Mouse (Mus musculus): ENCODE measurements around the gene Wasl. TPM values are rescaled to one million over a fixed set of nuclear protein-coding genes. Genes with fewer than 3 reads are reported as not detected.

The Wasl gene
- total RNA-seq, 2 experiments from 2014 or later: 35.1 to 36.4 TPM

DNA sequence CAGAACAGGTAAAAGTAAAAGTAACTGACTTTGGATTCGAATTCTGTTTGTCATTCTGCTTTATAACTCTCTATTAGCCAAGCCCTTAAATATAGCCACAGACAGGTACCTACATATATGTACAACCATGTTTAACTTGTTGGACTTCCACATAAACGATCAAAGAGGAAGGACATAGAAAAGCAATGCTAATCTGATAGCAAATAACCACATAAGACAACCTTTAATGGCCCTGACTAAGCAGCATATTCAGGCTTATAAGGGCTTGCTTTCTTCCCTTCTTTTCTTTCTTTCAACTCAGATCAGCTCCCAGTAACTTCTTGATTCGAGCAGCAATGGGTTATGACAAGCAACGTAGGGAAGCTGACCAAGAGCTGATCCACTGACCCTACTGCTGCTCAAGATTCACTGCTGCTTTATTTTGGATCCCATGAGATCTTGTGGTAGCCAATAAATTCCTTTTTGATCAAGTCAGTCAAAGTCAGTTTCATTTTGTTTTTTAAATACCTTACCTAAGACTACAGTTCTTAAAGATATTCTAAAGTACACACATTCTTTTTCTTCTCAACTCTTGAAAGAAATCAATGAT, 17.6 kb downstream of the Wasl start:
- no peak for DNase-seq
- intact Hi-C loops (cut with DNase I): no loop called here

DNA sequence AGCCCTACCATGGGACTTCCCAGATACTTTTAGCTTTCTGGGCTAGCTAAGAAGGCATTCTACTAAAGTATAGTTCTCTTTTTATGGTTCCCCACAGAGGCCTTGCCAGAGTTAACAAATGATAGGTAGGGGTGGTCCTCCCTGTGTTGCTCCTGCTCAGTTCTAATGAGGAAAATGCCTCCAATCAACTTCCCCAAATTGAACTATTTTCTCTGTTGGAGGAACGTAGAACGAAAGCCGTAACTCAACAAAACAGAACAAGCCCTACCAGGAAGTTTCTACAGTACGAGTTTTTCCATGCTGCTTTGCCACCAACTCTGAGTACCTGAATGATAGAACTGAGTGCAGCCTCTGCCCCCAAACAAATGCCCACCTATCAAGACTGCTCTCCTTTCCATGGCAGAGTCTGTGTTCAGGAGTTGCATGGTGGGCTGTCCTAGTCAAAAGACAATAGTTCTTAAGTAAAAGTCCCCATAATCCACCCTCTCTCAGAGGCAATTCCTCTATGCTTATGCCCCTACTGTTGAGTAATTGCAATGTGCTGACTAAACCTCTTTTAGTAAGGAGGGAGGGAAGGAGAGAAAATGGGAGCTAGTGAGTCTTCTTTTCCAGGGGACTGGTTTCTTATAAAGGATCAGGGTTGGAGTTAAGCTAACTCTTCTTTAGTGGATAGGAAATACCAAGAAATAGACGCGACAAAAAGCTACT, 19.3 kb downstream of the Wasl start:
- DNase-seq: no peak
- intact Hi-C loops (cut with DNase I): no loop called here

- intact Hi-C loops (cut with DNase I): no loop called here
- DNase-seq: no peak
Observed at GRCm38 (mm10) chr6:24642960-24643359, 21.8 kb downstream of the Wasl start.

DNA sequence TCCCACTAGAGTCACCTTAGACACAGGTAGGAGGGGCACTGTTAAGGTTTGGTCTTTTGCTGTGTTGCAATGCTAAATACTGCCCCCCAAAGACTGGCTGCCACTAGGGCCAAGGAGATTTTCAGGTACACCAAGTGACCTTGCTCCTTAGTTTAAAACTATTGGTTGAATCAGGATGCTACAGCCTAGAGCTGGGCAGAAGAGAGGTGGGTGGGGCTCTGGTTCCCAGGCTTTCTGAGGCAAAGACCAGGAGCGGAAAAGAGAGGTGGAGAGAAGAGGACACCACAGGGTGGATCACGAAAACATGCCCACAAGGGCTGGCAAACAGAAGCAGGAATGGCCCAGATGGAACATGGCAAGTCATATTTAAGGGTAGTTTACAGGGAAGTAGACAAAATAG, 22.6 kb downstream of the Wasl start:
- no peak for DNase-seq

GRCm38 (mm10) chr6:24641286-24641685, 23.5 kb downstream of the Wasl start:
- no peak for DNase-seq
- intact Hi-C loops (cut with DNase I): loop anchor here (2.0 kb wide), 1 partner anchor 20 kb away; no protein-coding TSS in a partner anchor

More for the DNA sequence above, 22.6 kb downstream of the Wasl start:
- intact Hi-C loops (cut with DNase I): no loop called here

GRCm38 (mm10) chr6:24635814-24636213, 29.0 kb downstream of the Wasl start:
- DNase-seq: no peak
- intact Hi-C loops (cut with DNase I): no loop called here

DNA sequence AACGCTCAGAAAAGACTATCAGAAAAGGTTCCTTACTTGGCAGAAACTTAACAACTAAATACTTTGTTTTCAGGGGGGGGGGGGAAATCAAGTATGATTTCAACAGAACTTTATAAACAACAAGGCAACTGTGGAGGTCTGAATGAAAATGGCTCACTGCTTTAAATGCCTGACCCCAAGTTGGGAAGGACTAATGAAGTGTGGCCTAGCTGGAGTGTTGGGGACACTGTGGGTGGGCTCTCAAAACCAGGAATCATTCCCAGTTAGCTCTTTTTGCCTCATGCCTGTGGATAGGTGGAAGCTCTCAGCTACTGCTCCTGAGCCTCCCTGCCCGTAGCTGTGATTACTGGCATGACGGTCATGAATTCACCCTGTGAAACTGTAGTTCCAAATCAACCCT, 30.7 kb downstream of the Wasl start:
- no peak for DNase-seq
- intact Hi-C loops (cut with DNase I): no loop called here

DNA sequence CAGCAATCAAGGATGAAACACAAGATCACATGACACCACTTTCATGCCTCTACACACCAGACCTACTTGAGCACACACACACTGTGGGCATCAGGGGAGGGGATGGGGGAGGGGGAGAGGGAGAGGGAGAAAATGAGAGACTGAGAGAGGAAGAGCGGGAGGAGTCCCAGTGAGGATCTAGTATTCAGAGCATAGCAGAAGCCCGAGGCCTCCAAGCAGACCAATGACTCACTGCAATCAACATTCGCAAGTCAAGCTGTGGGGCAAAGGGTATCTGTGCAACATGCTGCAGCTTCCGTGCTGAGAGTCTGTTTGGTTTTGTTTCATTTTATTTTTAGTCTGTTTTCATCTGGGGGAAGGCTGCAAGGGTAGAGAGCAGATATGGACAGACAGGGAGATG, 32.7 kb downstream of the Wasl start:
- no peak for DNase-seq
- intact Hi-C loops (cut with DNase I): no loop called here

DNA sequence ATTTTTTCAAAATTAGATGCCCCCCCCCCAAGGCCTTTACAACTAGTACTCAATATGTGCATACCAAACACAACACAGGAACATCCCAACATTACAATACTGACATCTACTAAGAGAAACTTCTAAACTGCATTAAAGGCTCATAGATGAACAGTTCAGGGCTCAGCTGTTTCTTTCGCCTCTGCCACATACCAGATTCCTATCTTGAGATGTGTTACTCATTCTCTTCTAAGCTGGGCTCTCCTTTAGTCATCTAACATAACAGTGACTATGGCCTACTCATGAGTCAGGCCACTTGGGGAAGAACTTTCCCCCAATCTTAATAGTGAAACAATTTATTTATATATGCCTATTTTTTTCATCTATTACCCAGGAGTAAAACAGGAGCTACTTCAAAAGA, 36.3 kb downstream of the Wasl start:
- intact Hi-C loops (cut with DNase I): loop anchor here (5.0 kb wide), 1 partner anchor 34 kb away; no protein-coding TSS in a partner anchor
- DNase-seq: no peak

DNA sequence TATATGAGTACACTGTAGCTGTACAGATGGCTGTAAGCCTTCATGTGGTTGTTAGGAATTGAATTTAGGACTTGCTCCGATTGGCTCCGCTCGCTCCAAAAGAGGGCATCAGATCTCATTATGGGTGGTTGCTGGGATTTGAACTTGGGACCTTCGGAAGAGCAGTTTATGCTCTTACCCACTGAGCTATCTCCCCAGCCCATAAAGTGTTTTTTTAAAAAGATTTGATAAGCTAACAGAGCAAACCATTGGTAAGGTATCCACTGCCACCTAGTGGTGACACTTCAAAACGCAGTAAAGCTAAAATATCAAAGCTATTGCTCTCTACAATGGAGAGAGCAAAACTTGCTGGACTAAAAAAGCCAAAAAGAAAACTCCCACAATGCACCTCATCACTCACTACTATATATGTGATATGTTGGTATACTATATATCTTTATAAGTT, 37.2 kb downstream of the Wasl start:
- intact Hi-C loops (cut with DNase I): loop anchor here (1.0 to 5.0 kb wide), 3 partner anchors 35 to 94 kb away; no protein-coding TSS in a partner anchor
- DNase-seq: peak; percentile 66 to 81

GRCm38 (mm10) chr6:24622098-24622497, 42.7 kb downstream of the Wasl start:
- intact Hi-C loops (cut with DNase I): no loop called here
- DNase-seq: no peak

GRCm38 (mm10) chr6:24620936-24621335, 43.9 kb downstream of the Wasl start:
- intact Hi-C loops (cut with DNase I): no loop called here
- no peak for DNase-seq

- DNase-seq: no peak
- intact Hi-C loops (cut with DNase I): no loop called here
Observed at GRCm38 (mm10) chr6:24619285-24620045, 45.3 kb downstream of the Wasl start.

DNA sequence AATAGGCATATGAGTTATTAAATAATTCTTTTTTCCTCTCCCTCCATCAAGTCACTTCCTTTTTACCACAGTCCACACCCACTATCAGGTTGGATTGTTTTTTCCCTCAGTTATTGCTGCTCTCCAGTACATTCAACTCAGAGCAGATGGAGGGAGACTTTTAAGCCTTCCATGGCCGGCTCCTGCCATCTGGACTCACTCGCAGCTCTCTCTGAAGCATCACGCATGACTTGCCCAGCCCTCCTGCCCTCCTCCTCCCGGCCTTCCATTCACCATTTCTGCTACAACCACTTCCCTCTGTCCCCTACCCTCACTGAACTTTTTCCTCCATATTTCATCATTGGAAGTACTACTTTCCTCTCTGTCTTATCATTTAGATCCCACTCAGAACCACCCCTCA, 48.1 kb downstream of the Wasl start:
- no peak for DNase-seq
- intact Hi-C loops (cut with DNase I): no loop called here

GRCm38 (mm10) chr6:24613918-24614317, 50.9 kb downstream of the Wasl start:
- no peak for DNase-seq
- intact Hi-C loops (cut with DNase I): no loop called here

GRCm38 (mm10) chr6:24613346-24613745, 51.5 kb downstream of the Wasl start:
- no peak for DNase-seq
- intact Hi-C loops (cut with DNase I): no loop called here

- DNase-seq: peak in 1 of 2 experiments; percentile 69
- intact Hi-C loops (cut with DNase I): no loop called here
Observed at GRCm38 (mm10) chr6:24612074-24612755, 52.6 kb downstream of the Wasl start.

DNA sequence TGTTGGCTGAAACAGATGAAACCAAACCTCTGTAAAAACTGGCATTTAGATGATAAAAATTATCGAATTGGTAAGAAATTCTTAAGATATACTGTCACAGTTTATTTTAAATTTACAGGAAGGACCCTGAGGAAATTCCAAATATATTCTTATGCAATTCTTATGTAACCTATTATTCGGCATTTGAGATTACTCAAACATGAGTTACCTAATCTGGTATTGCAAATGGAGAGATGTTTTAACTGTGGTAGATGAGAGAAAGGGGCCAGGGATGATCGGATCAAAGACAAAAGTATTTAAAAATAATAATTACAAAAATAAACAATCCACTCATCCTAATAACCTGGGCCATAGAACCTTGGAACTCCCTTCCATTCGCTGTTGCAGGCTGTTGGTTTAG, 54.5 kb downstream of the Wasl start:
- intact Hi-C loops (cut with DNase I): no loop called here
- DNase-seq: no peak

DNA sequence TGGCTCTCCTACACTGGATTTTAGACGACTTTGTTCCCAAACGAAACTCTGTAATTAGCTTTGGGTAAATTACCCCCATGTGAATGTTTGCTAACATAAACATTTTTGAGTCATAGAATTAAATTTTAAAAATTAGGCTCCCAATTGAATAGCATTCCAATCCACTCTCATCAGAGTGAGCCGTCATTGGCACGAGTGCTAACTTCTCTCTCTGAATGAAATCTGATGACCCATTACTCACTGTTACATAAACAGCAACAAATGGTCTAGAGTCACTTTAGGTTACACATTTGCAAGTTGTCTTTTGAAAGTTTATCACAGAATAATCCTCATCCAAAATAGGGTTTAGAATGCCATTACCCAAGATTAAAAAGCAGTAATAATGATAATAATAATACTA, 55.3 kb downstream of the Wasl start:
- no peak for DNase-seq
- intact Hi-C loops (cut with DNase I): no loop called here

DNA sequence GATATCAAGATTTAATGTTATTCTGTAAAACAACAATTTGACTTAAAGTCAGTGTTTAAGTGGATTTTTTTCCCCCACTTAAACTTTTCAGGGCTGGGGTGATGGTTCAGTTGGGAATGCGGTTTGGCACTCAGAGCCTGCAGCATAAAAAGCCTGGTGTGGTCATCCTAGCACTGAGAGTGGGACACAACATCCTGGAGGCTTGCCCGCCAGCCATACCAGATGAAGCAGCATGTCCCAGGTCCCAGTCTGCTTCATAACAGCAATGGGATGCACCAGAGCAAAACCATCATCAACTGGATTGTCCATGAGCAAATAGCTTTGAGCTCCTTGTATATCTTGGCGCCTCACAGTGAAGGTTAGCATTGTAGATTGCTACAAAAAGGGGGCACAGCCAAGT, 56.1 kb downstream of the Wasl start:
- no peak for DNase-seq
- intact Hi-C loops (cut with DNase I): no loop called here

DNA sequence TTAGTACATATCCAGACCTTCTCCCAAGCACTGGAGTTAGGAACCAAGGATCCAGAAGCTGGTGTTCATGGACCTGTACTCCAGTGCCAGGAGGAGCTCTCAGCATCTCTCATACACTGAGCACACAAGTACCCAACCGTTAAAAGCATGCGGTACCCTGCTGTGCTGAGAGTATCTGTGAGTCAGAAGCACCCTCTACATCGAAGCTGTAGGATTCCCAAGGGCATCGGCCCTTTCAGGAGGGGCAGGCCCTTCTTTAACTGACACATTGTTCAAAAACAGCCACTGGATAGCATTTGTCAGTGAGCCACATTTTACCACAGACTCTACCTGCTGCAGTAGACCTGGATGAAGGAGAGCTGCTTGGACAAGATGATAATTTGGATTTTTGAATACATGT, 56.7 kb downstream of the Wasl start:
- intact Hi-C loops (cut with DNase I): no loop called here
- no peak for DNase-seq

Measured in heart, postnatal 10 days (tissue).